Mouse (Mus musculus): Measurements from ENCODE around the gene Dab2.

The Dab2 gene

DNA sequence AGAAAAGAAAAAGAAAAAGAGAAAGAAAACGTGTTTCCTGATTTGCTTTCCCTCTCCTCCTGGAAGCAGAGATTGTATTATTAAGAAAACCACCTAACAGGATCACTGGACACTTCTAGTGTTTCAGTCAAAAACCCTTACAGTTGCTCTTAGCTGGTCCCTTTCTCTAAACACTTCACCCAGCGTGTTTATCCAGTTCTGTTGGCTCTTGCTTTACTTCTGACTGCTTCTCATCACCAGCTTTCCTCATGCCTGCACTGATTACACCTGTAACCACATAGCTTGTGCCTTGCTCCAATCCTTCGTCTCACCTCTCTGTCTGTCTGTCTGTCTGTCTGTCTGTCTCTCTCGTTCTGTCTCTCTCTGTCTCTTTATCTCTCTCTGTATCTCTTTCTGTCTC lies 25.9 kb downstream of the Dab2 start:
- DNase-seq (ENCODE audit: low spot score) = no peak

DNA sequence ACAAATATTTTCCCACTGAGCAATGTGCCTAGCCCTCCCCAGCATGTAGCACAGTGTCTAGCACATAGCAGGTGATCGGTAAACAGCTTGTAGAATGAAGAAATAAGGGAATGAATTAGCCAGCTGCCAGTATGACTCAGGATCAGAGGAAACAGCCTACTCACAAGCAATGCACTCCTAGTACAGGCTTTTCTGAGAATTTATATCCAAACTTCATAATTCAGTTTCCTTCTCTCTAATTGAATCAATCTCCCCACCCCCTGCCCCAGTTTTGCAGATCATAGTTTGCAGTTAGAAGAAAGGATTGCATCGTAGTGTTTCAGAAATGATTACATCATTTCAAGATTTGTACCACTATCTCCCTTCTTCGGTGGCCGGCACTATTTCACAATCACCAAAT lies 26.4 kb downstream of the Dab2 start:
- no peak for DNase-seq (ENCODE audit: low spot score)

DNA sequence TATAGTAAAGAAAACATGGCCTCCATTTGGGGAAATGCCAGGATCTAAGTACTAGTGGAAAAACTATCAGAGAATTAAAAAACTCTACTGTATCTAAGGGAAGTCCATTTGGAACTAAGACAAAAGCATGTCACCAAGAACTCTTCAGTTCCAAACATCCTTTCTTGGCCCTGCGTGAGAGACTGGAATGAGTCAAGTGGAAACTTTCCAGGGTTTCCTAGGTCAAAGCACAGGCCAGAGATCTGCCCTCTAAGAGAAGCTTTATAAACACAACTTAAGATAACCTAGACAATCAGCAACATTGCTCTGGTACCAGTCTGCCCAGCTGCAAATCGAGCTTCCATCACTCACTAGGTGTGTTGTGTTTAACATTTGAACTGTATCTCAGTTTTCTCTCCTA lies 31.8 kb downstream of the Dab2 start:
- no peak for DNase-seq (ENCODE audit: low spot score)

DNA sequence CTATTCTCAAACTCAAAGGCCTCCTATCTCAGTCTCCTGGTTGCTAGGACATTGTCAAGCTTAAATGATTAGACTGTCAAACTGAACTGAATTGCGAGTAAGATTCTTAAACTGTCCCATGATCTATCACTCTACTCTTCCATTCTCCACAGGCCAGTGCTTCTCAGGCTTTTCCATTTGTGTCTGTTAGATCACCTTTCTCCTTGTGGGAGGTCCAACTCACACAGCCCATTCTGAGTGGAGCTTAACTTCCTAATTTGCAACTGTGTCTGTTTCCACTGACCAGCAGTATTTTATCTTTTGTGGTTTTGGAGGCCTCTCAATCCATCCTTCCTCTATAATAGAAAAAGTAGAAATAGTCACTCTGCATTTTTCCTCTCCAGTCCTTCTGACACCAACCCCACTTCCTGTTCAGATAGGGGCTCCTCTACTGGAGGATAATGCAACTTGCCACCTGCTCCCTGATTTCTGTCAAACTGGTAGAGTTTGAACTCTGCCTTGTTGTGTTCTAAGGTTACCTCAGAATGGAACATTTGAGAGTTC lies 35.1 kb downstream of the Dab2 start:
- DNase-seq (ENCODE audit: low spot score) = no peak

DNA sequence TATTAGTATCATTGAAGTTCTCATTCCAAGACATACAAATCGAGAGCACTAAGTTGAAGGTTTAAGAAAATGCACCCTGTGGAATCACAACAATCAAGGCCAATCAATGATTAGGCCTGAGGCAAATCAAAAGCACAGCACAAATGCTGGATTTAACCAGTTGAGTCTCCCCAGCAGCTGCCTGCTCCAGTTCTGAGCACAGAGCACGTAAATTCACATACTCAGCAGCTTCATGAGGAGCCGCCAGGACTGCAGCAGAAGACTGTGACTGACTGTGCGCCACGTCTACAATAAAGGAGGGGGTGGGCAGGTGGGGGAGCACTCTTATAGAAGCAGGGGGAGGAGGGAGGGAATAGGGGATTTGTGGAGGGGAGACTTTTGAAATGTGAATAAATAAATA lies 40.2 kb downstream of the Dab2 start:
- DNase-seq (ENCODE audit: low spot score) = no peak

DNA sequence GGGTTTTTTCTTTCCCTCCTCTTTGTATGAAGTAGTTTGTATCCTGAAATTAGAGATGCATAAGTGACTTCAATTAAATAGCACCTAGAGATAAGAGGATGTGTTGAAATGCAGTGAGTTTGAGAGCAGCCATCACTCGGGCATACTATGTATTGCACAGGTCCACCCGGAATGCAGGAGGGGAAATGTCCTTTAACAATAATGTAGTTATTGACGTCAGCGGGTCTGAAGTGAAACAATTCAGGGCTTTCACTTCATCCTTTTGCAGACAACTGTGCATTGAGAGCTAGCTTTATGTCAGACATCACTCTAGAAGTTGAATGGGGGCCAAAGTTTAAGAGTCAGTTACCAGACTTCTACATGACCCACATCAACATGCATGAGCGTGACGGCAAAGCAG lies 40.8 kb downstream of the Dab2 start:
- no peak for DNase-seq (ENCODE audit: low spot score)

DNA sequence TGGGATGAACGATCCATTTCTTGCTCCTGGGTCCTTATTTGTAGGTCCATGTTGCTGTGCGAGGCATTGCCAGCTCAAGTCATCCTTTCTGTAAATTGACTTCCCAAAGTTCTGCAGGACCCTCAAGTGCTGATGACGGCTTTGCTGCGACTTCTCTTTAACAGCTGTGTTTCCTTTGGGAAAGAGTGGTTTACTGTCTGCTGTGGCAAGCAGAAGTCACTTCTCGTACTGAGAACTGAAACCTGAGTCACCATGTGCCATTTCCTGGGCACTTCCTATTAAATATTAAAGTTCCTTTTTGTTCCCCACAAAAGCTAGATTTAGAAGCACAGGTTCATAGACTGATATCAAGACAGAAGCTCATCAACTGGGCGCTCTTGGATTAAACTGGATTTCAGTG lies 41.8 kb downstream of the Dab2 start:
- DNase-seq (ENCODE audit: low spot score) = no peak

DNA sequence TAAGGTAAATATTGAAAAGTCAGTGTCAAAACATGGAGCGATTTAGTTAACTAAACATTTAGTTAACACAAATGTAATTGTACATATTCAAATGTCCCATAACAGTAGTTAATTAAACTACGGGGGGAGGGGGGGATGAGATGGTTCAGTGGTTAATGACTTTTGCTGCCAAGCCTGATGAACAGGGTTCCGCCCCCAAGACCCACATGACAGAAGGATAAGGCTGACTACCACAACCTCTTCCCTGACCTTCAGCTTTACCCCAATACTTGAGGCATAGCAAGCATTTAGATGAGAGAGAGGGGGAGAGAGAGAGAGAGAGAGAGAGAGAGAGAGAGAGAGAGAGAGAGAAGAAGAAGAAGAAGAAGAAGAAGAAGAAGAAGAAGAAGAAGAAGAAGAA lies 54.3 kb downstream of the Dab2 start:
- DNase-seq (ENCODE audit: low spot score) = no peak

DNA sequence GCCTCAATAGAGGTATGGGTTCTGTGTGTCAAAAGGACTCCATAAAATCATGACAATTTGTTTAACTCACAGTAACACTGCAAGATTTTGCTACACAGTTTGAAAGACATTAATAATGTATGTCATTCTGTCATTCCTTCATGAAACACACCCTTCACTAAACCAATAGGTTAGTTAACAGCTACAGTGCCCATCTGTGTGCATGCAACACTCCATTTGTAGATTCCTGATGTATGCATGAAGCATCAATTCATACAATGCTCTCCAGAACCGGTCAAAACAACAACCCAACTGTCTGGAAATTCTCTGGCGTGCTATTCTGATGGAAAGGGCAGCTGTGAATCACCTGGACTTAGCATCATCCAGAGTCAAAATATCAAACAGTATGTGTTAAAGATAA lies 60.3 kb downstream of the Dab2 start:
- DNase-seq (ENCODE audit: low spot score) = no peak

DNA sequence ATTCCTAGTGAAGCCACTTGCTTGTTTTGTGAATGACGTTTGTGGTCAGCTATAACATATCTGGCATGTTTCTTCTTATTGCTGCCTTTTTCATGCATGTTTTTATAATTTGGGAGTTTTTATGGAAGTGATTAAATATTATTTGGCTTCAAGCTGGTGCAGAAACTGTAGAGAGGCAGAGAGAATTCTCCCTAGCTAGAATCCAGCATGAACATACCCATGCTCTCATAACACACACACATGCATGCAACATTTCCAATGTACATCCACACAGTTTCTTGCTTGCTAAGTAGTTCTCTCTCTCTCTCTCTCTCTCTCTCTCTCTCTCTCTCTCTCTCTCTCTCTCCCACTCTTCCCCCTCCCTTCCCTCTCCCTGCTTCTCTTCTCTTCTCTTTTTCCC lies 70.4 kb downstream of the Dab2 start:
- no peak for DNase-seq (ENCODE audit: low spot score)

DNA sequence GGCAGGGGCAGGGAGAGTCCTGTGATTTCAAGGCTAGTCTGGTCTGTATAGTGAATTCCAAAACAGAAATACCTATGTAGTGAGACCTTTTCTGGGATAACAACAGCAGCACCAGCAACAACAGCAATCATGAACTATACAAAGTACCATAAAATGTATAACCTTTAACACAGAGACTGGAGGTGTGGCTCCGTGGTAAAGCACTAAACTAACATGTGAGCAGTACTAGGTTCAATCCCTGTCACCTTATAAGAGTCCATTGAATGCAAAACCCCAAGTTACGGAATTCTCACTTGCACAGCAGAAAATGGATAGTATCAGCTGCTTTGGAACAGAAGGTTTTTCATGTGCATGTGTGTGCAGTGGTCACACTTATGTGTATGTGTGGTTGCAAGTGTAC lies 71.9 kb downstream of the Dab2 start:
- DNase-seq (ENCODE audit: low spot score) = no peak

DNA sequence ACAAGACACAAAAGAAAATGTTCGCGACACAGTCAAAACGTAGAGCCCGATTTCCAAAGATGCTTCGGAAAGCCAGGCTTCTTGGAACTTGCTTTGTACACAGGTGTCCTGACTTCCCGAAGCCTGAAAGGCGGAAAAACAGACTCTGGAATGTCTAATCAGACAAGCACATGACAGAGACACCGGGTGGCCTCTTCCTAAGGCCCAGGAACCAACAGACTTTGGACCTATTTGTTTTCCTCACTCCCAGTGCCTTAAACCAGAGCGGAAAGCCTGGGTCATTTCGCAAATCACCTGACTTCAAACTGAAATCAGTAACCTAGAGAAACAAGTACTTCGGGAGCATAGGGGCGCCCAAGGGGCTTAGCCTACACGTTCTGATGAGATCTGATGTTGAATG lies 75.4 kb downstream of the Dab2 start:
- no peak for DNase-seq (ENCODE audit: low spot score)

DNA sequence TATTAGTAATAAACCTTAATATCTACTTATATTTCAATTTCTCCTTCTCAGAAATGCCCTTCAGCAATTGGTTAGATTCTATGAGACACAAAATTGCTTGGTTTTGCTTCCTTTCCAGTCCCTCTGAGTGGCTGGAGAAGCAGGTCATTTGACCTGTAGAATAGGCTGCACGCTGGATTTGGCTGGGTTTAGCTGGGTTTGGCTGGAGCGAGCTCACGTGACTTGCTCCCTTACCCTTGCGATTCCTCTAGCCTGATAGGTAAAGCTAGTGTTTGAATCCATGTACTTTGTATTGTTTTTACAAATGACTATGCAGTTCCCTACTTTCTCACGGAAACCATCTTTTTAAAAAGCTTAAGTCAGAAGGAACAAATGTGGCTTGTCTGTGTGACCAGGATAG lies 76.4 kb downstream of the Dab2 start:
- DNase-seq (ENCODE audit: low spot score) = no peak

DNA sequence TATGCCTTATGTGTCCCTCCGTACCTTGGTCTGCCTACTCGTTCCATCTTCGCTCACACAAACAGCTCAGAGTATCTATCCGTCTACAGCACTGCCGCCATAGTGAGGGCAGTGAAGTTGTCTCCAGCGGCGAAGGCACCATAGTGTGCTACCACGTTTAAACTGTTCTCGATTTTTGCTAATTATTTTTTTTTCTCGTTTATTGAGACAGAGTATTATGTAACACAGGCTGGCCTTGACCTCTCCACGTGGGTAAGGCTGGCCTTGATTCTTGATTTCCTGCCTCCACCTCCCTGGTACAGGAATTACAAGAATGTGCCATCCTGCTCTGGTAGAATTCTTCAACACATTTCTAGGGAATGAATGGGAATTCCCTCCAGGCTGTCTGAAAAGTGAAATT lies 77.2 kb downstream of the Dab2 start:
- DNase-seq (ENCODE audit: low spot score) = no peak

DNA sequence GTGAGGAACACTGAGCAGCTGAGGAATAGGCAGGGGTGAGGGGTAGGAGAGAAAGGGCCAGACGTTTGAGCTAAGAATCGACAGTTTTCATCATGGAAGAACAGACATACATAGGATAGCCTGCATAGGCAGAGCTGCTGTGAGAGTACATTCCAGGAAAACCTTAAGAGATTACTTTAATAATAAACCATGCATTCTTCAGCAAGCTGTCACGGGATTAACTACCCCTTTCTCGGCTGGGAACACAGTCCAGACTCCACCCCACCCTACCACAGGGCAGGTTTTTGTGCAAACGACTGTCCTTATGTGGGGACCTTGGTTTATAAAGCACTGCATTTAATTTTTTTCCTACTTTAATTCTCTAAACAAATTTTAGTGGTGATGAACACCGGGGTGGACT lies 84.4 kb downstream of the Dab2 start:
- DNase-seq (ENCODE audit: low spot score) = no peak

DNA sequence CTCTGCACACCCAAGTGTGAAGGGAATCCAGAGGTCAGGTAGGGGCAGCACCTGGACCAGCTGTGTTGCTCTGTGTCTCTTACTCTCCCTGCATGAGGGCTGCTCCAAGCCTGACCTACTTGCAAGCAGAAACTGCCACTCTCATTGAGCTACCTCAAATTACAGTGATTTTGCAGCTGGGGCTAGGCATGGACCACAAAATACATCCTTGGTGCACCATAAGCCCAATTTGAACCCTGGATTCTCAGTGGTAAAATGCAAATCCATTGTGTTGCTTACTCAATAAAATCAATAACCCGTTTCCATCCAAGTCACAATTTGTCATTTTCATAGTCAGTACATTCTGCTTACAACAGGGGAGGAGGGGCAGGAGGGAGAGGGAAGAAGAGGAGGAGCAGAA lies 85.7 kb downstream of the Dab2 start:
- no peak for DNase-seq (ENCODE audit: low spot score)

DNA sequence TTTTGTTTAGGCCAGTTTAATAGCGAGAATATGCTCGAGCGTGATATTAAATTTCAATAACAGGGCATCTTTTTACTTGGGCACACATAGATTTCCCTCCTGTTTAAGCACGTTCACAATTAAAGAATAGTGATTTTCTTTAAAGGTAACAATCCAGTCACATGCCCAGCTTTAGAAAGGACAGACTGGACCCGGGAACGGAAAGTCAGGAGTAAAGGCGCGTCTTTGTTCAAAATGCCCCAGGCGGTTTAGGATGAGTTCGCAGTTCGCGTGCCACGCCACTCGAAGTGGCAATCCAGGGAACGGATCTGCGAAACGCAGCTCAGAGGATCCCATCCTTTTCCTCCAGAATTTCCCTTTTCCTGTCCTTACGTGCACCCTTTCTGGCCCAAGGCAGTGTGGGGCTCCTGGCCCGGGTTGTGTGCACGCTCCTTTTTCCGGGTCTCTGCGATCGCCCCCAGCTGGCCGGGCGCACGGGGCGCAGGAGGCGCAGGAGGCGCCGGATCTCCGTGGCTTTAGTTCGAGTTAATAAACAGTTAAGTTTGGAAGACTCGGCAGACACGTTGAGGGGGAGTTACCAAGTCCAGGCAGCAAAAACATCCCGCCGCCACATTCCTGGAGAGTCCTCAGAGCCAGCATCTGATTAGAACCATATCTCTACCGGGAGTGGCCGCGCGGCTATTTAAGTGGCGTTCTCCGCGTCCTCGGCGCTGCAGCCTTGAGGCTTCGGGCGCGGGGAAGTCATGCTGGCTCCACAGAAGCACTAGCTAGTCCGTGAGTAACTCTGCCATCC lies 86.8 kb downstream of the Dab2 start:
- DNase-seq (ENCODE audit: low spot score) = peak; percentile 83

DNA sequence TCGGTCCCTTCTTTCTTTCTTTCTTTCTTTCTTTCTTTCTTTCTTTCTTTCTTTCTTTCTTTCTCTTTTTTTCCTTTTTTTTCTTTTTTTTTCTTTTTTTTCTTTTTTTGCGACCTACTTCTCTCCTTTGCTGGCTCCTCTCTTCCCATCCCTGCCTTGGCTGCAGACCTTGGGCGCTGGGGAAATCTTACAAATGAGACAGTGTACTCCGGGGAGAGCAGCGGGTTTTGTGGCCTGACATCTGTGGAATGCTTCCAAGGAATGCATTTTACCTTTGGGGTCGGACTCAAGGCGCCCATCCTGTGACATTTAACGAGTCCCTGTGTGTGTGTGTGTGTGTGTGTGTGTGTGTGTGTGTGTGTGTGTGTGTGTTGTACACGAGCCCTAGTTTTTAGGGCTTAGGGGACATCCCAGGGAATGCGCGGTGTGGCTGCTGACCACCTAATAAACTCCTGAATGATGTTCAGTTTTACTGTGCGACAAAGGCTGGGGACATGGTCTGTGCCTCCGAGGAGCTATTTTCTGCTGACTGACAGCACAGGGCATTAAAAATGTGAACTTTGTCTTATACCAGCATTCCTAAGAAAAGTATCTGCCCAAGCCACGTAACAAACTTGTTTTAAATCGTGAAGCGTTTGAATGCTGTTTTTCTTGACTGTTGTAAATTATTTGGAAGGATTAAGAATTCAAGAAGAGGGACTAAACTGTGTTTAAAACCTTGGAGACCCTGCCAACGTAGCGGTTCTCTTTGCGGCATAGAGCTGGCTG lies 87.6 kb downstream of the Dab2 start:
- no peak for DNase-seq (ENCODE audit: low spot score)

DNA sequence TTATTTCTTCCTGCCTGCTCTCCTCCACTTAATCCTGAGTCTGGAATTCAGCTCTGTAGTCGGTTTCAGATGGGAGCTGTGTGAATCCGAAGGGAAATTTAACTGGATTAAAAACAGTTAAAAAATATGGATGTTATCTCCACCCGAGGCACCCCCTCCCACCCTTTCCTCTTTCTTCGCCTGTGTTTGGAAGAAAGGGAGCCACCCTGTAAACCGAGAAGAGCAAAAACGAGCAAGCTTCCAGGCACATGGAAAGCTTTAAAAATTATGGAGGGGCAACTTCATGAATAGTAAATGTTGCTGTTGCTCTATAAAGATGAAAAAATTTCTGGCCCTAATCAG lies 88.1 kb downstream of the Dab2 start:
- no peak for DNase-seq (ENCODE audit: low spot score)

DNA sequence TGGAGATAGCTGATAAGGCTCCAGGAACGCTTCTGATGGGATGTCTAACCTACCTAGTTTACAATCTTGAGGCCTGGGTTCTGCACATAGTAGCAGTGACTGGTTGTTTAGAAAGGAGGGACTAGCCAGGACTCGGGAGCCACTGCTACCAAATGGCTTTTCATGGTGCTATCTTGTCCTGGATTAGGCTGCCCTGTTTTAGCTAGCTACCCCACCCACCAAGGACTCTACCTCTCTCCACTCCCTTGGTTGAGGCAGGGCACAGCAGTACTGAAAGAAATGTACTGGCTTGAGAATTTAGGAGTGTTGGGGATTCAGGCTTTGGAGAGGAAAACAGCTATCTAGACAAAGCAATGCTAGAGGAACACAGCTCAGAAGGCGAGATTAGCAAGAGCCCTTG lies 88.6 kb downstream of the Dab2 start:
- DNase-seq (ENCODE audit: low spot score) = no peak

DNA sequence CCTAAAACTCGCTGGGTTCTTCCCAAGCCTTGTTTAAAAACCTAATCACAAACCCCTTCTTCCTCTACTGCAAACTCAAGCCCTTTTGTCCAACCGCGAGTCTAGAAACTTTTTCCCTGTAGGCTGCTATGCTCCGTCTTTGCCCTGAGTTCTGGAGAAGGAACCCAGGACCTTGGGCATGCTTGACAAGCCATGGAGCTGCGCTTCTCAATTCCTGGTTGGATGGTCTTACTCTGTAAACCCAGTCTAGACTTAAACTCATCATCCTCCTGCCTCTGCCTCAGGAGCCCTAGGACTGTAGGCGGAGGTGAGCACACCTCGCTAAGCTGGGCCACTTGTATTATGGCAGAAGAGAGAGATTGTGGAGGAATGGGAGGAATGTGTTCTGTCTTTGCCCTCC lies 89.0 kb downstream of the Dab2 start:
- no peak for DNase-seq (ENCODE audit: low spot score)

DNA sequence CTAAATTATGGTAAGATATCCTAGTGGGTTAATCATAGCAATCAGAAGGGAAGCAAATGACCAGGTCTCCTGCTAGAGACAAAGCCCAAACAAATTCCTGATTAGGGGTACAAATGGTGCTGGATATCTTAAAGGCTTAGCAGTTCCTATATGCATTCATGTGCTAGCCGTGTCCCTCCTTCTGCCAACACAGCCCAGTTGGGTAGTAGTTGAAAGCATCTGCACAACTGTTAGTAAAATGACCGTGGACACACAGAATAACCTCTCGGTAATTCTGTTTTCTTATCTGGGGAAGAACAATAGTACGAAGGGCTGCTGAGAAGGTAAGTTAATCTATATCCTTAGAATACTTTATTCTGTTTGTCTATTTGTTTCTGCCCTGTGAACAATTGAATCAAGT lies 90.5 kb downstream of the Dab2 start:
- no peak for DNase-seq (ENCODE audit: low spot score)

DNA sequence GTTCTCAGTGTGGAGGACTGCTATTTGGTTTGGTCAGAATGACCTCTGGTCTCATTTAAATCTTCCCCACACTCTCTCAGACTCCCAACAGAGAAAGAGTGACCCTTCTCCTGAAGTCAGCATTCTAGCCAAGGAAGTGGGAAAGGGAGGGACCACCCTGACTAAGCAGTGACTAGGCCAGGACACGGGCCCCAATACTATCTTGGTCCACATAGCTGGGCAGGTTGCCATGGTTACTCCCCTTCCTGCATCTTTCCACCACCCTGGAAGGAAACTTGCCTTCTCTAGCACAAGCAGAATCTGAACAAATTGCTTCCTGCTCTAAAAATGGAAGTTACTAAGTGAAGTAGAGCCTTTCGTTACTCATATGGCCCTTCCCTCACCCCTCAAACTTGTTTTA lies 91.1 kb downstream of the Dab2 start:
- DNase-seq (ENCODE audit: low spot score) = no peak

DNA sequence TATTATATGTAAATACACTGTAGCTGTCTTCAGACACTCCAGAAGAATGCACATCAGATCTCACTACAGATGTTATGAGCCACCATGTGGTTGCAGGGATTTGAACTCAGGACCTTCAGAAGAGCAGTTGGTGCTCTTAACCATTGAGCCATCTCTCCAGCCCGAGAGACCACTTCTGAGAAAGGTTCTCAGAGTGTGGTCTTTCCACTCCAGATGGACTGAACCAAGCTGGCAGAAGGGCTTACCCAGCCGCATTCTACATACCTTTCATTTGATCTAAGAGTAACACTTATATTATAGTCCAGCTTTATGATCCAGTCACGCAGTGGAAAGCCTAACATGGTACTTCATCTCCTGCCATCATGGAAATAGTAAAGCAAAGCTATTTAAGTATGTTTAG lies 92.3 kb downstream of the Dab2 start:
- DNase-seq (ENCODE audit: low spot score) = no peak

Data from ovary, postnatal 36 days (tissue).